9 mouse cellular contexts compared by ENCODE assay signal in genomic region chr8:114438236-114438635, GRCm38 (mm10). TPM values are rescaled to one million over a fixed set of nuclear protein-coding genes. Genes with fewer than 3 reads are reported as not detected.
DNase-seq lines count a peak whose midpoint lies in the region; ATAC-seq and TF ChIP-seq lines count a peak whose summit lies in the region.
"Had no signal": no experiment of that assay in that cellular context is flagged by ENCODE, and none has a peak within 500 bp of the region (broad histone marks: within the 10 kb centered on the region; RNA-seq: fewer than 3 reads in every experiment).

No protein-coding gene starts in this region.

- H3K4me2 ChIP-seq in forebrain, embryonic 14.5 days (ENCODE audit: low read length): no peak overlapping the region
- no peak overlapping the region for H3K4me2 ChIP-seq in forebrain, embryonic 15.5 days (replicated peaks)
- no peak overlapping the region for H3K4me2 ChIP-seq in lung, embryonic 14.5 days
- H3K4me2 ChIP-seq: limb, embryonic 15.5 days had no signal

- H3K27me3 ChIP-seq in forebrain, embryonic 14.5 days (replicated peaks; ENCODE audit: control insufficient read depth, insufficient read depth, low read length): no peaks in the 10 kb centered on the region
- H3K27me3 ChIP-seq in forebrain, embryonic 15.5 days: no peaks in the 10 kb centered on the region
- no peaks in the 10 kb centered on the region for H3K27me3 ChIP-seq in testis, adult 2 months (ENCODE audit: control insufficient read depth, insufficient read depth, low read length)
- H3K27me3 ChIP-seq in lung, embryonic 14.5 days (ENCODE audit: insufficient read depth, low read length): no peaks in the 10 kb centered on the region
- H3K27me3 ChIP-seq: limb, embryonic 15.5 days had no signal

- H3K9ac ChIP-seq in forebrain, embryonic 14.5 days (ENCODE audit: low read length): no peak overlapping the region
- no peak overlapping the region for H3K9ac ChIP-seq in forebrain, embryonic 15.5 days (replicated peaks)
- no peak overlapping the region for H3K9ac ChIP-seq in lung, embryonic 14.5 days
- H3K9ac ChIP-seq: limb, embryonic 15.5 days had no signal

- peak; percentile 94 for TF ChIP-seq CTCF in testis, adult 2 months (IDR thresholded peaks at IDR 0.05; ENCODE audit: control insufficient read depth, insufficient read depth, insufficient replicate concordance, low read depth, low read length)
- peak; percentile 85 for TF ChIP-seq CTCF in lung, embryonic 14.5 days (IDR thresholded peaks at IDR 0.05; ENCODE audit: low read depth)

- peaks cover 6% of the 10 kb centered on the region; the same call in 1 of the 2 replicates for H3K4me1 ChIP-seq in forebrain, embryonic 14.5 days (ENCODE audit: control insufficient read depth, insufficient read depth, low read length)
- peaks cover 6% of the 10 kb centered on the region for H3K4me1 ChIP-seq in forebrain, embryonic 15.5 days
- H3K4me1 ChIP-seq in testis, adult 2 months (ENCODE audit: control insufficient read depth, insufficient read depth, low read length): peaks cover 11% of the 10 kb centered on the region
- H3K4me1 ChIP-seq in lung, embryonic 14.5 days (ENCODE audit: insufficient read depth): peaks cover 7% of the 10 kb centered on the region

- H3K36me3 ChIP-seq in forebrain, embryonic 14.5 days (ENCODE audit: control insufficient read depth, insufficient read depth, low read length): no peaks in the 10 kb centered on the region
- H3K36me3 ChIP-seq in forebrain, embryonic 15.5 days: no peaks in the 10 kb centered on the region
- H3K36me3 ChIP-seq in testis, adult 2 months (ENCODE audit: control insufficient read depth, insufficient read depth, low read length): no peaks in the 10 kb centered on the region
- H3K36me3 ChIP-seq in lung, embryonic 14.5 days (ENCODE audit: insufficient read depth): no peaks in the 10 kb centered on the region
- H3K36me3 ChIP-seq: limb, embryonic 15.5 days had no signal

- no peak for ATAC-seq in forebrain, embryonic 14.5 days
- no peak for ATAC-seq in forebrain, embryonic 15.5 days (replicated peaks)
- ATAC-seq in lung, embryonic 14.5 days (ENCODE audit: insufficient read depth): no peak

- WGBS in forebrain, embryonic 14.5 days: 10% methylated on average over 6 of the region's 6 CpGs
- 10% methylated on average over 6 of the region's 6 CpGs for WGBS in forebrain, embryonic 15.5 days
- 11% methylated on average over 6 of the region's 6 CpGs for WGBS in lung, embryonic 14.5 days

- H3K27ac ChIP-seq in forebrain, embryonic 14.5 days (ENCODE audit: low read depth, low read length): no peak overlapping the region
- no peak overlapping the region for H3K27ac ChIP-seq in forebrain, embryonic 15.5 days (replicated peaks)
- H3K27ac ChIP-seq in testis, adult 2 months (ENCODE audit: control insufficient read depth, insufficient read depth, low read depth, low read length): no peak overlapping the region
- H3K27ac ChIP-seq in lung, embryonic 14.5 days (ENCODE audit: low read depth): no peak overlapping the region
- H3K27ac ChIP-seq: limb, embryonic 15.5 days had no signal

- no peaks in the 10 kb centered on the region for H3K9me3 ChIP-seq in forebrain, embryonic 14.5 days (replicated peaks; ENCODE audit: control insufficient read depth, low read length)
- no peaks in the 10 kb centered on the region for H3K9me3 ChIP-seq in forebrain, embryonic 15.5 days
- no peaks in the 10 kb centered on the region for H3K9me3 ChIP-seq in lung, embryonic 14.5 days (ENCODE audit: low read depth, low read length)
- H3K9me3 ChIP-seq: limb, embryonic 15.5 days had no signal

- no peak for TF ChIP-seq POLR2A in testis, adult 2 months (IDR thresholded peaks at IDR 0.05; ENCODE audit: control insufficient read depth, low read depth, low read length)

- peak; percentile 69 for DNase-seq in forebrain, embryonic 14.5 days (ENCODE audit: low spot score)
- DNase-seq in testis, postnatal 14 days (ENCODE audit: low spot score): no peak
- DNase-seq in cerebellum, postnatal 10 days: peak; percentile 75 to 84
- peak; percentile 86 for DNase-seq in induced T-regulatory cell, adult 2 months (ENCODE audit: low read depth)
- peak; percentile 86 for DNase-seq in lung, embryonic 14.5 days
- peak; percentile 47 to 77 for DNase-seq in spleen, postnatal 10 days (ENCODE audit: low spot score in 2 of 2)

- H3K4me3 ChIP-seq in forebrain, embryonic 14.5 days (ENCODE audit: low read depth, low read length): no peak overlapping the region
- no peak overlapping the region for H3K4me3 ChIP-seq in forebrain, embryonic 15.5 days
- H3K4me3 ChIP-seq in testis, adult 2 months (ENCODE audit: control insufficient read depth, low read depth, low read length): no peak overlapping the region
- H3K4me3 ChIP-seq in lung, embryonic 14.5 days (ENCODE audit: low read depth, low read length): no peak overlapping the region

RNA-seq across cellular contexts. Expression of gene Wwox, which starts 1.2 kb away (rescaled TPM):
- 8.9 and 9.3 TPM in 2 replicates for polyA plus RNA-seq in forebrain, embryonic 14.5 days (2014; fragmentation: Nextera tagmentation; extraction: Ambion mirVana)
- 10.0 and 10.7 TPM in 2 replicates for polyA plus RNA-seq in forebrain, embryonic 15.5 days (2015; fragmentation: Nextera tagmentation; extraction: Ambion mirVana)
- polyA plus RNA-seq in testis, adult 2 months (2012; rRNA removed): 14.9 and 15.2 TPM in 2 replicates
- polyA plus RNA-seq in lung, embryonic 14.5 days (2014; fragmentation: Nextera tagmentation; extraction: Ambion mirVana): 16.1 and 16.3 TPM in 2 replicates

RNA-seq across cellular contexts. Expression of gene Clec3a, which starts 20.4 kb away (rescaled TPM):
- not detected in 2 replicates for polyA plus RNA-seq in forebrain, embryonic 14.5 days (2014; fragmentation: Nextera tagmentation; extraction: Ambion mirVana)
- not detected in 2 replicates for polyA plus RNA-seq in forebrain, embryonic 15.5 days (2015; fragmentation: Nextera tagmentation; extraction: Ambion mirVana)
- polyA plus RNA-seq in testis, adult 2 months (2012; rRNA removed): not detected in 2 replicates
- polyA plus RNA-seq in lung, embryonic 14.5 days (2014; fragmentation: Nextera tagmentation; extraction: Ambion mirVana): not detected in 2 replicates
